ENCODE assay signal across 13 mouse cellular contexts in genomic region chr4:149813409-149814184, GRCm38 (mm10). TPM values are rescaled to one million over a fixed set of nuclear protein-coding genes. Genes with fewer than 3 reads are reported as not detected.
DNase-seq lines count a peak whose midpoint lies in the region; ATAC-seq lines count a peak whose summit lies in the region.
"Had no signal": no experiment of that assay in that cellular context is flagged by ENCODE, and none has a peak within 500 bp of the region (broad histone marks: within the 10 kb centered on the region; RNA-seq: fewer than 3 reads in every experiment).

No protein-coding gene starts in this region.

- peaks cover 9% of the 10 kb centered on the region for H3K4me1 ChIP-seq in heart, embryonic 12.5 days (replicated peaks)
- peaks cover 16% of the 10 kb centered on the region for H3K4me1 ChIP-seq in embryonic facial prominence, embryonic 10.5 days
- H3K4me1 ChIP-seq: intestine, embryonic 15.5 days had no signal

- no peak overlapping the region for H3K27ac ChIP-seq in heart, embryonic 12.5 days (ENCODE audit: poor library complexity, severe bottlenecking)
- peak overlapping the region; percentile 55; the same call in 1 of the 2 replicates for H3K27ac ChIP-seq in embryonic facial prominence, embryonic 10.5 days (replicated peaks)
- H3K27ac ChIP-seq: forebrain, embryonic 13.5 days; intestine, embryonic 15.5 days had no signal

- no peak for DNase-seq in heart, postnatal 10 days
- DNase-seq in lung, adult 18-20 months, result peak; percentile 55 to 80
- DNase-seq in lung, postnatal 4 days, result no peak
- DNase-seq in embryonic facial prominence, embryonic 10.5 days (ENCODE audit: low spot score), result no peak
- peak; percentile 57 for DNase-seq in retina, postnatal 1 day
- DNase-seq: cerebellum, adult 11-12 months; heart, postnatal 4 days; thymus, adult 18-20 months had no signal

- intact Hi-C loops in heart, postnatal 10 days (cut with DNase I), result no loop called here

- no peaks in the 10 kb centered on the region for H3K36me3 ChIP-seq in heart, embryonic 12.5 days
- no peaks in the 10 kb centered on the region for H3K36me3 ChIP-seq in embryonic facial prominence, embryonic 10.5 days (replicated peaks)
- H3K36me3 ChIP-seq: intestine, embryonic 15.5 days had no signal

- 49% methylated on average over 14 of the region's 14 CpGs for WGBS in heart, embryonic 12.5 days
- 63% methylated on average over 14 of the region's 14 CpGs for WGBS in embryonic facial prominence, embryonic 10.5 days

- H3K4me2 ChIP-seq in heart, embryonic 12.5 days, result no peak overlapping the region
- H3K4me2 ChIP-seq: forebrain, embryonic 13.5 days; intestine, embryonic 15.5 days had no signal

- ATAC-seq in heart, embryonic 12.5 days (ENCODE audit: insufficient number of reproducible peaks, low FRiP score), result no peak
- ATAC-seq in activated CD4-positive, CD25-positive, alpha-beta regulatory T cell, adult 4 months, result no peak
- ATAC-seq: forebrain, embryonic 13.5 days; intestine, embryonic 15.5 days; midbrain, embryonic 16.5 days had no signal

- H3K9me3 ChIP-seq in heart, embryonic 12.5 days (replicated peaks), result no peaks in the 10 kb centered on the region
- no peaks in the 10 kb centered on the region for H3K9me3 ChIP-seq in embryonic facial prominence, embryonic 10.5 days
- H3K9me3 ChIP-seq: forebrain, embryonic 13.5 days; intestine, embryonic 15.5 days had no signal

- peak overlapping the region; percentile 9; the same call in 1 of the 2 replicates for H3K9ac ChIP-seq in heart, embryonic 12.5 days
- H3K9ac ChIP-seq: forebrain, embryonic 13.5 days; intestine, embryonic 15.5 days had no signal

- no peak overlapping the region for H3K4me3 ChIP-seq in heart, embryonic 12.5 days
- H3K4me3 ChIP-seq in embryonic facial prominence, embryonic 10.5 days, result no peak overlapping the region
- H3K4me3 ChIP-seq: forebrain, embryonic 13.5 days; intestine, embryonic 15.5 days had no signal

- H3K27me3 ChIP-seq in heart, embryonic 12.5 days (replicated peaks), result peaks cover 22% of the 10 kb centered on the region
- peaks cover 31% of the 10 kb centered on the region for H3K27me3 ChIP-seq in embryonic facial prominence, embryonic 10.5 days (replicated peaks; ENCODE audit: low read depth, poor library complexity, severe bottlenecking)

RNA-seq across cellular contexts. Expression of gene Slc25a33, which starts 39.5 kb away (rescaled TPM):
- 7.3 and 7.5 TPM in 2 replicates for polyA plus RNA-seq in heart, embryonic 12.5 days (2016; fragmentation: Nextera tagmentation; extraction: Ambion mirVana)
- 10 to 100 TPM; 10.3 to 19.6 TPM for total RNA-seq in heart, postnatal 10 days (2021)
- polyA plus RNA-seq in embryonic facial prominence, embryonic 10.5 days (2016; fragmentation: Nextera tagmentation; extraction: Ambion mirVana), result 17.6 and 18.7 TPM in 2 replicates
- 1 to 10 TPM; 5.2 to 7.7 TPM for polyA plus RNA-seq in activated CD4-positive, CD25-positive, alpha-beta regulatory T cell, adult 4 months (2017; shearing (Covaris generic))

Comparison
In these comparisons a context has a peak if more than half of its experiments do, and no peak if none do; other contexts are left out.
1. DNase-seq: peak in lung, adult 18-20 months (2 of 2) and retina, postnatal 1 day (single experiment); none in heart, postnatal 10 days (0 of 2), lung, postnatal 4 days (0 of 2) and embryonic facial prominence, embryonic 10.5 days (single experiment).